Mouse (Mus musculus): Measurements from ENCODE around the gene Tigd2.

Gene Tigd2

GRCm38 (mm10) chr6:59255909-59256308 lies 47.2 kb downstream of the Tigd2 start:
- no peak for DNase-seq (ENCODE audit: low read depth, low spot score)
